Mouse (Mus musculus) kidney, adult 2 months (tissue): ENCODE measurements around the gene Tbcd. TPM values are rescaled to one million over a fixed set of nuclear protein-coding genes. Genes with fewer than 3 reads are reported as not detected.

Experiments
- DNase-seq: peaks from one replicate; pipeline ENCODE4 v3.0.0; 2021
- H3K27ac ChIP-seq: fragments of 200-500 bp; 2 replicates; pipeline ENCODE4 v1.5.1; 2012; ENCODE audit warnings: low read depth, low read length, control low read depth, inconsistent platforms; ENCODE audit not compliant: insufficient read depth
- H3K27me3 ChIP-seq: fragments of 200-500 bp; replicated peaks from 2 replicates; pipeline ENCODE4 v1.6.1; 2012; ENCODE audit warnings: mild to moderate bottlenecking, moderate library complexity, low read length, inconsistent platforms; ENCODE audit not compliant: control insufficient read depth, insufficient read depth
- H3K36me3 ChIP-seq: fragments of 200-500 bp; 2 replicates; pipeline ENCODE4 v1.6.1; 2012; ENCODE audit warnings: mild to moderate bottlenecking, moderate library complexity, low read length, inconsistent platforms; ENCODE audit not compliant: control insufficient read depth, insufficient read depth
- H3K4me1 ChIP-seq: fragments of 200-500 bp; 2 replicates; pipeline ENCODE4 v1.6.1; 2011; ENCODE audit warnings: low read length; ENCODE audit not compliant: control insufficient read depth, insufficient read depth
- H3K4me3 ChIP-seq: fragments of 200-500 bp; 2 replicates; pipeline ENCODE4 v1.5.1; 2011; ENCODE audit warnings: mild to moderate bottlenecking, low read depth, low read length, control low read depth; ENCODE audit not compliant: insufficient read depth
- CTCF ChIP-seq: fragments of 200-500 bp; conservative IDR thresholded peaks from 2 replicates; pipeline ENCODE4 v1.5.1; 2011; ENCODE audit warnings: low read depth, mild to moderate bottlenecking, control low read depth, low read length, moderate library complexity, mixed read lengths; ENCODE audit not compliant: insufficient read depth, insufficient read length
- POLR2A ChIP-seq: fragments of 200-500 bp; IDR thresholded peaks from one replicate; pipeline ENCODE4 v1.6.1; 2011; ENCODE audit warnings: low read depth, low read length, control low read depth
- WGBS: fragments of 180-500 bp; shearing (Covaris S2); methylation state at CpG from one replicate; pipeline ENCODE4 v1.1.7; 2018; 5-methylcytosine and 5-hydroxymethylcytosine counted together
- polyA plus RNA-seq: library from polyadenylated mRNA; depleted of rRNA; stranded (reverse); fragments of >200 nt; gene quantifications from 2 replicates; pipeline ENCODE4 v1.2.3, GENCODE M21; 2012; rRNA removed

Tbcd gene
- 58.9 and 70.1 TPM in 2 replicates for polyA plus RNA-seq

- WGBS: 1% methylated on average over 58 of the region's 58 CpGs
- Histone ChIP-seq H3K4me3 (peak within 1 kb of the TSS; percentile 77), H3K27ac (no peak within 1 kb of the TSS), H3K4me1 (peaks cover 5% of the 10 kb centered on the region; the same call in 1 of the 2 replicates), H3K27me3 (no peaks in the 10 kb centered on the region), H3K36me3 (no peaks in the 10 kb centered on the region)
- DNase-seq: peak; percentile 97
- no peak for TF ChIP-seq POLR2A
- TF ChIP-seq CTCF: no peak
Observed at GRCm38 (mm10) chr11:121451753-121452635, at the start of gene Tbcd. Tbcd (plus strand) TSS chr11:121451949.

GRCm38 (mm10) chr11:121407366-121408155 lies 44.2 kb upstream of the Tbcd start:
- no peaks in the 10 kb centered on the region for H3K27me3 ChIP-seq
- H3K4me1 ChIP-seq: no peaks in the 10 kb centered on the region
- H3K27ac ChIP-seq: no peak overlapping the region
- no peak overlapping the region for H3K4me3 ChIP-seq
- H3K36me3 ChIP-seq: no peaks in the 10 kb centered on the region
- TF ChIP-seq CTCF (no peak), POLR2A (no peak)
- 79% methylated on average over 3 of the region's 3 CpGs for WGBS
- DNase-seq: no peak

- Histone ChIP-seq H3K4me1 (no peaks in the 10 kb centered on the region; the same call in 1 of the 2 replicates), H3K4me3 (no peak overlapping the region), H3K27me3 (no peaks in the 10 kb centered on the region), H3K27ac (no peak overlapping the region), H3K36me3 (no peaks in the 10 kb centered on the region)
- WGBS: 77% methylated on average over 5 of the region's 5 CpGs
- no peak for DNase-seq
- TF ChIP-seq CTCF (no peak), POLR2A (no peak)
Observed at GRCm38 (mm10) chr11:121414762-121415161, 37.0 kb upstream of the Tbcd start.

DNA sequence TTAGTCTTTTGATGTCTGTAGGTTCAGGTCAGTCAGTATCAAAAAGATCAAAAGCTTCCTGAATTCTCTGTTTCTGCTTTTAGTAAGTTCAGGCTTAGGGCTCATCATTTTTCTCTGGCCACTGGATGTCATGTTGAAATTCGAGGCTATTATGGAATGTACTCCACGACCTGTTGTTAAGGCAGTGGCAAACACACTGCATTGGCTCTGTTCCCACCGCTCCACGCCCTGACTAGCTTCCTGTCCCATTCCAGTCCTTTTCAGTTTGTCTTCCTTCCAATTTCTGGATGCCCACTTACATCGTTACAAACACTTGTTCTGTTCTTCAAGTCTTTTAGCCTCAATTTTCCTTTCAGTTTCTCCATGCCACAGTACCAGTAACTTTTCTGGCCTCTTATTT lies 36.4 kb upstream of the Tbcd start:
- H3K27me3 ChIP-seq: no peaks in the 10 kb centered on the region
- DNase-seq: no peak
- WGBS: 53% methylated on average over 5 of the region's 5 CpGs
- no peak overlapping the region for H3K4me3 ChIP-seq
- H3K36me3 ChIP-seq: no peaks in the 10 kb centered on the region
- H3K27ac ChIP-seq: no peak overlapping the region
- H3K4me1 ChIP-seq: no peaks in the 10 kb centered on the region; the same call in 1 of the 2 replicates
- TF ChIP-seq POLR2A (no peak), CTCF (no peak)

DNA sequence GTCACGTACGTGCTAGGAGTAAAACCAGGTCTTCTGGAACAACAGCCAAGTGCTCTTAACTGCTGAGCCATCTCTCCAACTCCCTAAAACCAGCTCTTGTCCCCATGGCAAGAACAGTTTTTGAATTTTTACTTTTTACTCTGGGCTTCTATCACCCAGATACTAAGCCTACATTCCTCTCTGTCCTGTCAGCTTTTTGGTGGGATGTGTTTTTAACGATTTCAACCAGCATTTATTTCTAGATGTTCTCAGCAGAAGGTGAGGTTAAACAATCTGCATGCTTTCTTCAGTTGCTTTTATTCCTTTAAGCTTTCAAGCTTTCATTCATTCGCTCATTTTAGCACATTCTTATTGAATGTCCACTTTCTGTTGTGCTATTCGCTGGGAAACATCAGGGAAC lies 33.8 kb upstream of the Tbcd start:
- Histone ChIP-seq H3K4me3 (no peak overlapping the region), H3K27me3 (no peaks in the 10 kb centered on the region), H3K36me3 (no peaks in the 10 kb centered on the region), H3K27ac (no peak overlapping the region), H3K4me1 (peaks cover 8% of the 10 kb centered on the region; the same call in 1 of the 2 replicates)
- TF ChIP-seq POLR2A (no peak), CTCF (no peak)
- DNase-seq: no peak
- 89% methylated on average over 5 of the region's 5 CpGs for WGBS

DNA sequence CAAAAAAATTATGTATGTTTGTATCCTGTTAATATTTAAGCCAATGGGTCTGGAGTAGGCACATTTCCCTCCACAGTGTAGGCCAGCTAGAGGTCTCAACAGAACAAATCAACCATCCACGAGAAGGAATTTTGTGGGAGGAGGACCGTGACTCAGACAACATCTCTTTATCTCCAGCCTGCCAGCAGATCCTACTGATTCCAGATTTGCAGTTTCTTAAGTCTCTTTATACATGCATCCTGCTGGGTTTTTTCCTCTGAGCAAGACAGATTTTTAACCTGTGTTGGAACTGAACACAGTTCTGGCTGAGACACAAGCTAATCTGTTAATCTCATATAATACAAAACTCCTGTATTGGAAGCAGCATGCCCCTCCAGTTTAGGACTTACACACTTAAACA lies 32.8 kb upstream of the Tbcd start:
- Histone ChIP-seq H3K4me3 (no peak overlapping the region), H3K36me3 (no peaks in the 10 kb centered on the region), H3K27me3 (no peaks in the 10 kb centered on the region), H3K27ac (no peak overlapping the region), H3K4me1 (peaks cover 8% of the 10 kb centered on the region; the same call in 1 of the 2 replicates)
- TF ChIP-seq POLR2A: no peak
- no peak for TF ChIP-seq CTCF
- DNase-seq: no peak
- WGBS: 36% methylated on average over 2 of the region's 2 CpGs

GRCm38 (mm10) chr11:121420379-121420778 lies 31.4 kb upstream of the Tbcd start:
- H3K4me1 ChIP-seq: peaks cover 8% of the 10 kb centered on the region; the same call in 1 of the 2 replicates
- 0 out of 2 replicates have a peak overlapping the region, but pooled peaks have one; percentile 21 for H3K27ac ChIP-seq
- TF ChIP-seq POLR2A (no peak), CTCF (no peak)
- WGBS: 60% methylated on average over 5 of the region's 5 CpGs
- H3K27me3 ChIP-seq: no peaks in the 10 kb centered on the region
- no peak overlapping the region for H3K4me3 ChIP-seq
- DNase-seq: no peak
- H3K36me3 ChIP-seq: no peaks in the 10 kb centered on the region
